Mouse (Mus musculus) lung, postnatal 14 days (tissue): Measurements from ENCODE around the gene Nckap5.

Source experiments
- DNase-seq: peaks from one replicate; pipeline ENCODE4 v3.0.0; 2021

Nckap5 gene

GRCm38 (mm10) chr1:126332026-126332425, 498.6 kb downstream of the Nckap5 start:
- no peak for DNase-seq

- no peak for DNase-seq
These were observed 509.9 kb downstream of the Nckap5 start for GRCm38 (mm10) chr1:126320696-126321095.

- no peak for DNase-seq
These were observed 512.6 kb downstream of the Nckap5 start for GRCm38 (mm10) chr1:126317874-126318607.

GRCm38 (mm10) chr1:126317345-126317744, 513.3 kb downstream of the Nckap5 start:
- DNase-seq: no peak

GRCm38 (mm10) chr1:126316866-126317265, 513.7 kb downstream of the Nckap5 start:
- DNase-seq: no peak

- DNase-seq: no peak
These were observed 529.5 kb downstream of the Nckap5 start for GRCm38 (mm10) chr1:126301129-126301528.

- no peak for DNase-seq
These were observed 565.7 kb downstream of the Nckap5 start for GRCm38 (mm10) chr1:126264931-126265330.

GRCm38 (mm10) chr1:126254364-126254763, 576.2 kb downstream of the Nckap5 start:
- no peak for DNase-seq

GRCm38 (mm10) chr1:126253934-126254333, 576.7 kb downstream of the Nckap5 start:
- DNase-seq: no peak

- no peak for DNase-seq
These were observed 597.4 kb downstream of the Nckap5 start for GRCm38 (mm10) chr1:126233196-126233595.

GRCm38 (mm10) chr1:126231199-126231598, 599.4 kb downstream of the Nckap5 start:
- DNase-seq: no peak

GRCm38 (mm10) chr1:126210212-126210611, 620.4 kb downstream of the Nckap5 start:
- DNase-seq: no peak

- DNase-seq: no peak
These were observed 620.9 kb downstream of the Nckap5 start for GRCm38 (mm10) chr1:126209743-126210142.

- no peak for DNase-seq
These were observed 621.5 kb downstream of the Nckap5 start for GRCm38 (mm10) chr1:126209131-126209530.

GRCm38 (mm10) chr1:126196937-126197336, 633.7 kb downstream of the Nckap5 start:
- no peak for DNase-seq

- DNase-seq: no peak
These were observed 640.2 kb downstream of the Nckap5 start for GRCm38 (mm10) chr1:126190353-126190752.

GRCm38 (mm10) chr1:126183751-126184150, 646.8 kb downstream of the Nckap5 start:
- DNase-seq: no peak

GRCm38 (mm10) chr1:126168579-126168978, 662.0 kb downstream of the Nckap5 start:
- no peak for DNase-seq

- no peak for DNase-seq
These were observed 662.5 kb downstream of the Nckap5 start for GRCm38 (mm10) chr1:126168131-126168530.

GRCm38 (mm10) chr1:126167546-126167945, 663.1 kb downstream of the Nckap5 start:
- no peak for DNase-seq

GRCm38 (mm10) chr1:126159287-126159686, 671.3 kb downstream of the Nckap5 start:
- no peak for DNase-seq

- DNase-seq: no peak
These were observed 674.8 kb downstream of the Nckap5 start for GRCm38 (mm10) chr1:126155816-126156215.

GRCm38 (mm10) chr1:126153516-126154234, 676.9 kb downstream of the Nckap5 start:
- DNase-seq: peak; percentile 55

- DNase-seq: peak; percentile 11
These were observed 678.4 kb downstream of the Nckap5 start for GRCm38 (mm10) chr1:126152217-126152616.
